Mouse (Mus musculus): ENCODE data around the gene Fbxl15.
A peak's percentile ranks its signal among the peaks of the same experiment; 100 is the strongest.

- peak; percentile 100 for TF ChIP-seq CTCF (IDR thresholded peaks at IDR 0.05; ENCODE audit: borderline replicate concordance, insufficient read depth, low read length)
- no peak for TF ChIP-seq POLR2A (IDR thresholded peaks at IDR 0.05; ENCODE audit: low read depth, low read length)
These were observed 19.1 kb upstream of the Fbxl15 start for GRCm38 (mm10) chr19:46308706-46309435.

Measured in embryonic fibroblast, embryonic 13.5 days (primary cell).